Mouse (Mus musculus) left cerebral cortex, adult 2 months (tissue): ENCODE results near the gene Lgals4. TPM values are rescaled to one million over a fixed set of nuclear protein-coding genes. Genes with fewer than 3 reads are reported as not detected.

Experiments used
- DNase-seq, 2 experiments: peaks; one replicate each; pipeline ENCODE4 v3.0.0; 2021 to 2022; ENCODE audit warnings: low spot score in 2 of 2, mixed read lengths in 1 of 2; ENCODE audit errors: extremely low spot score in 1 of 2
- H3K27ac ChIP-seq: fragments of 200-600 bp; 2 replicates; pipeline ENCODE4 v1.8.1; 2022
- H3K4me3 ChIP-seq: fragments of 200-600 bp; 2 replicates; pipeline ENCODE4 v1.8.1; 2022
- CTCF ChIP-seq: fragments of 200-600 bp; IDR thresholded peaks from 2 replicates; pipeline ENCODE4 v1.8.1; 2022; ENCODE audit warnings: antibody characterized with exemption, mild to moderate bottlenecking, moderate library complexity
- intact Hi-C: fragments of 180-260 bp; cut with DNase I; formaldehyde crosslinking; loops from one replicate; pipeline ENCODE4 v1.15.1; 2025
- total RNA-seq, 2 experiments: library from RNA; stranded (reverse); gene quantifications; 2 replicates each; pipeline ENCODE4 v1.2.3; 2021

The Lgals4 gene
- total RNA-seq, 2 experiments from 2014 or later: 2.6 to 2.9 TPM

GRCm38 (mm10) chr7:28809401-28810089 is 24.1 kb upstream of the Lgals4 start:
- DNase-seq: peak; percentile 42 to 46
- Histone ChIP-seq H3K4me3 (peak overlapping the region; percentile 93), H3K27ac (peak overlapping the region; percentile 100)
- TF ChIP-seq CTCF: no peak; the same call in 1 of the 2 replicates
- intact Hi-C loops: loop anchor here (1.0 kb wide), 1 partner anchor 16 kb away; the partner anchor contains the start of gene Ech1

DNA sequence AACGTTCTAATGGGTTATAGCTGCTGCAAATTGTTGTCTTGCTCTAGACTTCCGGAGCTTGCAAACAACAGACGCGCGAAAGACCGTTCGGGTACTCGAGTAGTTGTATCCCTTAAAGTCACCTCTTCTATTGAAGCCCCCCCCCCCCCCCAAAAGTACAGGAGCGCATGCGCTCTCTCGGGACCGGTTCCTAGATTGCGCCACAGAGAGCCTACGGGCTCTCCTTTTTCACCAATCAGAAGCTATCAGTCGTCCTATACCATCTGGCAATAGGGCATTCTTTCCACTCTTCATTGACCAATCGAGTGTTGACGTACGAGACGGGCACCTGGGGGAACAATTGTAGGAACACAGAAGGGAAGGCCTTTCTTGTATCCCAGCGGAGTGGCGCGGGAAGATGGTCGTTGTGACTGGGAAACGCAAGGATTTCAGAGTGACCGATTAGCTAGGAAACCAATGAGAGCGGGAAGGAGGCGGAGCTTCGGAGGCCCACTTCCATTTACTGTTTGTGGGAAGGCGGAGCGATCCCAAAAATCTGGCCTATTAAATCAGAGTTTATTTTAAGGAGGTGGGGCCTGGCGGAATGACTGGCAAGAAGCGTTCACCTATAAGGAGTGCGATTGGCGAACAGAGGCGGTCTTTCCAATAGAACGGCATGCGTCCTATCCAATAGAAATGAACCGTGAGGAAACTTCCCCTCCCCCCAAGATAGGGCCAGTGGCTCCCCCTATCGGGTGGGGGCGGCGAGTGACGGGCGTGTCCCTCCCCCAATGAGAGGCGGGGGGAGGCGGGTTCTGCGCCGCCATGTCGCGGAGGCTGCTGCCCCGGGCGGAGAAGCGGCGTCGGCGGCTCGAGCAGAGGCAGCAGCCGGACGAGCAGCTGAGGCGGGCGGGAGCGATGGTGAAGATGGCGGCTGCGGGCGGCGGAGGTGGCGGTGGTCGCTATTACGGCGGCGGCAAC is 23.3 kb upstream of the Lgals4 start:
- DNase-seq: peak; percentile 96 to 99
- TF ChIP-seq CTCF: peak; percentile 69
- intact Hi-C loops: loop anchor here (1.0 kb wide), 1 partner anchor 15 kb away; the partner anchor contains the start of gene Ech1
- peak overlapping the region; percentile 100 for H3K27ac ChIP-seq
- H3K4me3 ChIP-seq: peak overlapping the region; percentile 93

DNA sequence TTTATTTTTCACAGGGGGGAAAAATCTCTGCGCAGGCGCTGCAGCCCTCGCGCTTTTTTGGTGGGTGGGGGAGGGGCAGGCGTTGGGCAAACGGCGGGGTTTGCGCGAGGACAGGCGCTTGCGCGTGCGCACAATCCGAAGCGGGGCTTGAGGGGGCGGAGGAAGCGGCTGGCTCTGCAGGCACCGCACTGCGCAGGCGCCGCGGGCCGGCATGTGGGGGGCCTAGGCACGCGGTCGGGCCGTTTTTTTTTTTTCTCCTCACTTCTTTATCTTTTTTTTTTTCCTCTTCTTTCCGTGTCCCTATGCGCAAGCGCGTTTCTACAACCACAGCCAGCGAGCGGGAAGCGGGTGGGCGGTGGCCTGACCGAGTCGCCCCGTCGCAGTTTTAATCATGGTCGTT is 22.4 kb upstream of the Lgals4 start:
- intact Hi-C loops: no loop called here
- DNase-seq: peak; percentile 94
- Histone ChIP-seq H3K4me3 (peak overlapping the region; percentile 91), H3K27ac (peak overlapping the region; percentile 100)
- no peak for TF ChIP-seq CTCF

- DNase-seq: no peak
- Histone ChIP-seq H3K27ac (peak overlapping the region; percentile 100; the same call in 1 of the 2 replicates), H3K4me3 (peak overlapping the region; percentile 91)
- no peak for TF ChIP-seq CTCF
- intact Hi-C loops: no loop called here
These were observed 21.9 kb upstream of the Lgals4 start for GRCm38 (mm10) chr7:28811640-28812275.

GRCm38 (mm10) chr7:28812436-28812835 is 21.2 kb upstream of the Lgals4 start:
- TF ChIP-seq CTCF: no peak
- H3K4me3 ChIP-seq: peak overlapping the region; percentile 91
- intact Hi-C loops: no loop called here
- DNase-seq: no peak
- H3K27ac ChIP-seq: peak overlapping the region; percentile 5; the same call in 1 of the 2 replicates

- DNase-seq: no peak
- TF ChIP-seq CTCF: peak; percentile 36
- intact Hi-C loops: loop anchor here (1.0 kb wide), 1 partner anchor 8 kb away; no protein-coding TSS in a partner anchor
- no peak overlapping the region for H3K27ac ChIP-seq
- H3K4me3 ChIP-seq: peak overlapping the region; percentile 27; the same call in 1 of the 2 replicates
These were observed 20.7 kb upstream of the Lgals4 start for GRCm38 (mm10) chr7:28812949-28813348.

GRCm38 (mm10) chr7:28814306-28815034 is 19.2 kb upstream of the Lgals4 start:
- Histone ChIP-seq H3K4me3 (no peak overlapping the region), H3K27ac (no peak overlapping the region)
- intact Hi-C loops: no loop called here
- DNase-seq: no peak
- no peak for TF ChIP-seq CTCF

- Histone ChIP-seq H3K4me3 (no peak overlapping the region), H3K27ac (no peak overlapping the region)
- no peak for DNase-seq
- intact Hi-C loops: no loop called here
- no peak for TF ChIP-seq CTCF
These were observed 18.4 kb upstream of the Lgals4 start for GRCm38 (mm10) chr7:28815230-28815629.

DNA sequence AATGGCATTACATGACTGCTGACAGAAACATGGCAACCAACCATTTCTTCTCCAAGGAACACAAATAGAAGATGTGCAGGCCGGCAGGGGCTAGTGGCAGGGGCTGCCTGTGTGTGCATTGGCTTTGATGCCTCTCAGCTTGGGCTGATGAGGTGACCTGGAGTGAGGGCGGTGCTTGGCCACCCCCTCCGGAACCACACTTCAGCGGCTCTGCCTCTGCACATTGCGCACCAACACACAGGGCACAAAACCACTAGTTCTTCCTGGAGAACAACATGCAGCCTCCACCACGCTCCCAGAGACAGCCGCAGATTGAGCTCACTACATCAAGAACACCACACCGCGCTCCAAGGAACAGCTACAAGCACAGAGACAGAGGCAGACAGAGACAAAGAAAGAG is 17.5 kb upstream of the Lgals4 start:
- Histone ChIP-seq H3K27ac (no peak overlapping the region), H3K4me3 (no peak overlapping the region)
- intact Hi-C loops: no loop called here
- no peak for TF ChIP-seq CTCF
- no peak for DNase-seq

GRCm38 (mm10) chr7:28816920-28817319 is 16.7 kb upstream of the Lgals4 start:
- intact Hi-C loops: no loop called here
- no peak overlapping the region; the same call in 1 of the 2 replicates for H3K27ac ChIP-seq

DNA sequence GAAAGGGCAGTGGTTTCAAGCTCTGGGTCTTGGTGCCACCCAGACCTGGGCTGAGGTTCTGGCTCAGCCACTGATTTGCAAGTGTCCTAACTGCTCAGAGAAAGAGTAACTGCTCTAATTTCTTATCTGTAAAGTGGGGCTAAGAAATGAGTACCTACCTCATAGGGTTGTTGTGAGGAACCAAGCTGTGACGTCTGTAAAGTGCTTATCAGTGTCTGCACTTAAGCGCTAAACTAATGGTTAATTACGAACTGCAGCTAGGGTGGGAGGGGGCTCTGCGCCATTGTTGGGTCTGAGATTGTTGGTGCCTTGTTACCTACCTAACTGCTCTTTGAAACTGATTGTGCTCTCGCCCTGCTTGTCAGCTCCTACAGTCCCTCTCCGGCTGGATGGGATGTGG is 16.1 kb upstream of the Lgals4 start:
- Histone ChIP-seq H3K27ac (no peak overlapping the region), H3K4me3 (no peak overlapping the region)
- DNase-seq: no peak
- intact Hi-C loops: no loop called here
- TF ChIP-seq CTCF: no peak

More at GRCm38 (mm10) chr7:28816920-28817319, 16.7 kb upstream of the Lgals4 start:
- TF ChIP-seq CTCF: no peak
- no peak for DNase-seq
- H3K4me3 ChIP-seq: no peak overlapping the region
